Mouse (Mus musculus) thymus, adult 2 months (tissue): ENCODE measurements at regions not wholly inside any gene's neighbourhood (a gene's known extent, or its start where the extent isn't known, plus 50 kb on each side); places are given as distances from the start of the nearest gene placed in this dataset.

Experiments
- CTCF ChIP-seq: fragments of 200-500 bp; IDR thresholded peaks from 2 replicates; pipeline ENCODE4 v1.5.1; 2012; ENCODE audit warnings: mild to moderate bottlenecking, control low read depth, low read length, moderate library complexity, borderline replicate concordance; ENCODE audit not compliant: control insufficient read depth, poor library complexity, insufficient read depth; ENCODE audit errors: extremely low read depth
- POLR2A ChIP-seq: fragments of 200-500 bp; IDR thresholded peaks from 2 replicates; pipeline ENCODE4 v1.6.1; 2012; ENCODE audit warnings: mild to moderate bottlenecking, low read length, control low read depth, moderate library complexity; ENCODE audit not compliant: control insufficient read depth, poor library complexity, insufficient read depth; ENCODE audit errors: extremely low read depth

- TF ChIP-seq CTCF (no peak), POLR2A (no peak)
Observed at GRCm38 (mm10) chr11:19145263-19145662, 126.5 kb upstream of the Meis1 start.
